Mouse (Mus musculus): ENCODE results near the gene Rabl2. TPM values are rescaled to one million over a fixed set of nuclear protein-coding genes. Genes with fewer than 3 reads are reported as not detected.

Rabl2 gene
- polyA plus RNA-seq, 1 experiment = 12.3 TPM

- peaks cover 5% of the 10 kb centered on the region for H3K4me1 ChIP-seq (ENCODE audit: control insufficient read depth, insufficient read depth, low read length)
- no peak for TF ChIP-seq POLR2A (IDR thresholded peaks at IDR 0.05; ENCODE audit: borderline replicate concordance, low read depth, low read length)
- no peak for TF ChIP-seq CTCF (IDR thresholded peaks at IDR 0.05; ENCODE audit: low read depth, low read length)
- H3K4me3 ChIP-seq (ENCODE audit: insufficient read depth, low read length) = no peak overlapping the region
Measured at GRCm38 (mm10) chr15:89589146-89589545, 2.6 kb downstream of the Rabl2 start.

GRCm38 (mm10) chr15:89585631-89586030 lies 6.1 kb downstream of the Rabl2 start:
- Histone ChIP-seq H3K4me1 (ENCODE audit: control insufficient read depth, insufficient read depth, low read length) (peaks cover 1% of the 10 kb centered on the region; the same call in 1 of the 2 replicates), H3K4me3 (ENCODE audit: insufficient read depth, low read length) (no peak overlapping the region), H3K27ac (ENCODE audit: insufficient read depth, low read depth, low read length) (no peak overlapping the region)
- TF ChIP-seq POLR2A (IDR thresholded peaks at IDR 0.05; ENCODE audit: borderline replicate concordance, low read depth, low read length) = no peak
- TF ChIP-seq CTCF (IDR thresholded peaks at IDR 0.05; ENCODE audit: low read depth, low read length) = no peak

More at GRCm38 (mm10) chr15:89589146-89589545, 2.6 kb downstream of the Rabl2 start:
- H3K27ac ChIP-seq (ENCODE audit: insufficient read depth, low read depth, low read length) = no peak overlapping the region

GRCm38 (mm10) chr15:89585101-89585500 lies 6.6 kb downstream of the Rabl2 start:
- TF ChIP-seq CTCF (IDR thresholded peaks at IDR 0.05; ENCODE audit: low read depth, low read length) (no peak), POLR2A (IDR thresholded peaks at IDR 0.05; ENCODE audit: borderline replicate concordance, low read depth, low read length) (no peak)
- no peaks in the 10 kb centered on the region for H3K4me1 ChIP-seq (ENCODE audit: control insufficient read depth, insufficient read depth, low read length)
- no peak overlapping the region for H3K27ac ChIP-seq (ENCODE audit: insufficient read depth, low read depth, low read length)
- H3K4me3 ChIP-seq (ENCODE audit: insufficient read depth, low read length) = no peak overlapping the region

- Histone ChIP-seq H3K27ac (ENCODE audit: insufficient read depth, low read depth, low read length) (no peak overlapping the region), H3K4me1 (ENCODE audit: control insufficient read depth, insufficient read depth, low read length) (no peaks in the 10 kb centered on the region), H3K4me3 (ENCODE audit: insufficient read depth, low read length) (no peak overlapping the region)
- TF ChIP-seq POLR2A (IDR thresholded peaks at IDR 0.05; ENCODE audit: borderline replicate concordance, low read depth, low read length) (no peak), CTCF (IDR thresholded peaks at IDR 0.05; ENCODE audit: low read depth, low read length) (no peak)
Measured at GRCm38 (mm10) chr15:89582494-89582893, 9.2 kb downstream of the Rabl2 start.

DNA sequence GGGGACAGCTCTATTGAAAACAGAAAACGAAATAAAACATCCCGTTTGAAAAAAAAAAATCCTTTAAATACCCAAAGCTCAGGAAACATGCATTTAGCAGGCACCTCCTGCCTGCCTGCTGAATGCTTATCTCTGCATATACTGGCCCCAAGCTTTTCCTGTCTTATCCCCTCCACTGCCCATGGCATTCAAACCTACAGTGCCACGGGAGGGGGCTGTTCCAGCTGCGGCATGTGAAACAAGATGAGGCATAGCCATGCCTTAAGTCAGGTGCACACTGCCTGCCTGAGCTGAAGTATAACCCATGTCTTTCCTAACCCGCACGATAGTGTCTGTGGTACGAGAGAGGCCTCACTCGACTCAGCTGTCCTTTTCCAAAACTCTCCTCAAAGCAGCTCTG lies 19.6 kb downstream of the Rabl2 start:
- H3K4me1 ChIP-seq (ENCODE audit: control insufficient read depth, insufficient read depth, low read length) = no peaks in the 10 kb centered on the region
- TF ChIP-seq POLR2A (IDR thresholded peaks at IDR 0.05; ENCODE audit: borderline replicate concordance, low read depth, low read length) = no peak
- no peak for TF ChIP-seq CTCF (IDR thresholded peaks at IDR 0.05; ENCODE audit: low read depth, low read length)
- H3K4me3 ChIP-seq (ENCODE audit: insufficient read depth, low read length) = no peak overlapping the region
- no peak overlapping the region for H3K27ac ChIP-seq (ENCODE audit: insufficient read depth, low read depth, low read length)

DNA sequence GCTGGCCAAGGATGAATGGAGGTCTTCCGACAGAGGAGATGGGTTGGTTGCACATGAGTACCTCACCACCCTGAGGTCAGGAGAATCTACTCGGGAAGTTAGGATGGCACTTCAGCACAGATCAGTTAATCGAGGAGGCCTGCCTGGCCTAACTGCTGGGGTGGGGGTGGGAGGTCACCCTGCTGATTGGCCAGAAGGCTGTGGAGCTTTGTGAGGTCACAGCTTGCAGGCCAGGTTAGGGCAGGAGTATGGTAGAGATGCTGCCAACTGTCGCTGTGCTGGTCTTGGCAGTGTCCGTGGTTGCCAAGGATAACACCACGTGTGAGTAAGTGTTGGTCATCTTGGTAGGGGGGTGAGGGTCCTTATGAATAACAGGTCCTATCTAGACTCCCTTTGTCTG lies 23.6 kb downstream of the Rabl2 start, which contains the start of gene Acr:
TSS of gene Acr (plus strand) at position 213 of the 400 bp plus-strand sequence.
- no peak for TF ChIP-seq CTCF (IDR thresholded peaks at IDR 0.05; ENCODE audit: low read depth, low read length)
- no peak for TF ChIP-seq POLR2A (IDR thresholded peaks at IDR 0.05; ENCODE audit: borderline replicate concordance, low read depth, low read length)
- no peak within 1 kb of the TSS for H3K27ac ChIP-seq (ENCODE audit: insufficient read depth, low read depth, low read length)
- H3K4me1 ChIP-seq (ENCODE audit: control insufficient read depth, insufficient read depth, low read length) = no peaks in the 10 kb centered on the region
- H3K4me3 ChIP-seq (ENCODE audit: insufficient read depth, low read length) = no peak within 1 kb of the TSS

DNA sequence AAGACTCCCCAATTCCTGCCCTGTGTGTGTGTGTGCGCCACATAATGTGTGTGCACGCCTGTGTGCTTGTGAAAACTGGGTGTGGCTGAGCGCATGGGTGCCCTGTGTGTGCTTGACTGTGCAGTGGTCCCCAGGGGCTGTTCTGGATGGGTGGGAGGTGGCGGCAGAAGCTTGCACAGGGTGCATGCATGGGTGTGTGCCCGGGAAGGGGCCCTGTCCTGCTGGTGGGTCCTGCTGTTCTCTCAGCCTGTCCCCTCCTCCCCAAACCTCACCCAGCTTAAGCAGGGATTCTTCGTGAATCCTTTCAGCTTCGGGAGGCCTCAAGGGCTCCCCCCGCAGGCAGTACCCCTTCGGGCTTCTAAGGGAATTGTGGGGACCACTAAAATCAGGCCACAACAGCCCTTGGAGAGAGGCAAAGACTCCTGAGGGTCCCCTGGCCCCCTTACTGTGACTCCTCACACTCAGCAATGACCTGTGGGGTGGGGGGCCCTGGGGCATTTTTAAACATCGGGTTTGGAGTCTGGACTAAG lies 32.5 kb downstream of the Rabl2 start:
- Histone ChIP-seq H3K4me3 (ENCODE audit: insufficient read depth, low read length) (no peak overlapping the region), H3K4me1 (ENCODE audit: control insufficient read depth, insufficient read depth, low read length) (peaks cover 6% of the 10 kb centered on the region), H3K27ac (ENCODE audit: insufficient read depth, low read depth, low read length) (no peak overlapping the region)
- TF ChIP-seq POLR2A (IDR thresholded peaks at IDR 0.05; ENCODE audit: borderline replicate concordance, low read depth, low read length) (no peak), CTCF (IDR thresholded peaks at IDR 0.05; ENCODE audit: low read depth, low read length) (no peak)

DNA sequence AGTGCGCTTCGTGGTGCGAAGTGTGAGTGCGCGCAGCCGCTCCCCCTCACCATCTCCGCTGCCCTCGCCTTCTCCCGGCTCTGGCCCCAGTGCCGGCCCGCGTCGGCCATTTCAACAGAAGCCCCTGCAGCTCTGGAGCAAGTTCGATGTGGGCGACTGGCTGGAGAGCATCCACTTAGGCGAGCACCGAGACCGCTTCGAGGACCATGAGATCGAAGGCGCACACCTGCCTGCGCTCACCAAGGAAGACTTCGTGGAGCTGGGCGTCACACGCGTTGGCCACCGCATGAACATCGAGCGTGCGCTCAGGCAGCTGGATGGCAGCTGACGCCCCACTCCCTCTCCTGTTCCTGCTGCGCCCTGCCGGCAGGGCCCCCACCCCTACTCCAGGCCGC lies 33.7 kb downstream of the Rabl2 start:
- no peak overlapping the region for H3K4me3 ChIP-seq (ENCODE audit: insufficient read depth, low read length)
- TF ChIP-seq POLR2A (IDR thresholded peaks at IDR 0.05; ENCODE audit: borderline replicate concordance, low read depth, low read length) (no peak), CTCF (IDR thresholded peaks at IDR 0.05; ENCODE audit: low read depth, low read length) (no peak)
- H3K27ac ChIP-seq (ENCODE audit: insufficient read depth, low read depth, low read length) = no peak overlapping the region
- peaks cover 6% of the 10 kb centered on the region for H3K4me1 ChIP-seq (ENCODE audit: control insufficient read depth, insufficient read depth, low read length)

DNA sequence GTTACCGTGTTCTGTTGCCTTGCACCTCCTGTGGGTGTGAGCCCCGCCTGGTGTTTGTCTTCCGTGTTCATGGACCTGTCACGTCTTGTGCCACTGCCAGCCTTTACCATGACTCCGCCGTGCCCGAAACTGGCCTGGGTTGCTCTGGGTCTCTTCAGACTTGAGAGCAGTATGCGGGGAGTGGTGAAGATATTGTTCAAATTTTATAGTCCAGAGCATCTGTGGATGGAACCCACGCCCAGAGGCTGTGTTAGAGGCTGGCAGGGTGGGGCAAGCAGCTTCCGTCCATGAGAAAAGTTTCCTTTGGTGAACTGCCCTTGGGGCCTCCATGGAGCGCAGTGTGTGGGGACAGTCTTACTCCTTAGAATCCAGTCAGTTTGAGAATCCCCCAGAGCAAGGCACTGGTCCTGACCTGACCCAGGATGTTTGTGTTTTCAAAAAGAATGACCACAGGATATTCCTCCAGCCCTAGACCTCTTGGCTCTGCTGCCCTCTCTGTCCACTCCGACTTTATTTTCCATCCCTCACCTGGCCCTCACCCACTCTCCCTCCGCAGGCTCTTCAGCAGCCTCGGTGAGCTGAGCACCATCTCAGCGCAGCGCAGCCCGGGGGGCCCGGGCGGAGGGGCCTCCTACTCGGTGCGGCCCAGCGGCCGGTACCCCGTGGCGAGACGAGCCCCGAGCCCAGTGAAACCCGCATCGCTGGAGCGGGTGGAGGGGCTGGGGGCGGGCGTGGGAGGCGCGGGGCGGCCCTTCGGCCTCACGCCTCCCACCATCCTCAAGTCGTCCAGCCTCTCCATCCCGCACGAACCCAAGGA lies 34.3 kb downstream of the Rabl2 start:
- Histone ChIP-seq H3K4me3 (ENCODE audit: insufficient read depth, low read length) (no peak overlapping the region), H3K27ac (ENCODE audit: insufficient read depth, low read depth, low read length) (no peak overlapping the region), H3K4me1 (ENCODE audit: control insufficient read depth, insufficient read depth, low read length) (peaks cover 6% of the 10 kb centered on the region)
- TF ChIP-seq POLR2A (IDR thresholded peaks at IDR 0.05; ENCODE audit: borderline replicate concordance, low read depth, low read length) = no peak
- no peak for TF ChIP-seq CTCF (IDR thresholded peaks at IDR 0.05; ENCODE audit: low read depth, low read length)

All from bone marrow macrophage, adult 2 months (primary cell).